Mouse (Mus musculus): Measurements from ENCODE around the gene Eif3l. TPM values are rescaled to one million over a fixed set of nuclear protein-coding genes. Genes with fewer than 3 reads are reported as not detected.

Gene Eif3l
- polyA plus RNA-seq, 1 experiment, result 1.8 TPM

DNA sequence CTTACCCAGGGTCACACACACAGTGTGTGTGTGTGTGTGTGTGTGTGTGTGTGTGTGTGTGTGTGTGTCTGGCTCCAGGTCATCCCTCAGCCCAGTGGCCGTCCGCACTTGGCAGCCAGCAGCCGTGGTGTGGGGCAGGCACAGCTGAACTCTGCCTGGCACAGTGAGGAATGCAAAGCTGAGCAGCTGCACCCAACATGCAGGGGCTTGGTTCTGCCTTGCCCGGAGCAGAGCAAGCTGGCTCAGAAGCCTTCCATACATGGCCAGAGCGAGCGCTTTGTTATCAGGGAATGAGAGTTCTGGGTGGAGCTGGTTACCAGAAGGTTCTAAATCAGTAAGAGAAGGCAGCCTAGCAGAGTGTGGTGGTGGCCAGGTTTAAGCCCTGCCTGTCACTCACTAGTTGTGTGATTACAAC is 22.6 kb downstream of the Eif3l start:
- Histone ChIP-seq H3K27me3 (ENCODE audit: control insufficient read depth) (no peaks in the 10 kb centered on the region; the same call in 1 of the 2 replicates), H3K4me1 (ENCODE audit: control insufficient read depth) (peaks cover 17% of the 10 kb centered on the region), H3K36me3 (ENCODE audit: control insufficient read depth) (peaks cover 42% of the 10 kb centered on the region), H3K4me3 (replicated peaks) (no peak overlapping the region), H3K9me3 (ENCODE audit: control insufficient read depth, low read length) (no peaks in the 10 kb centered on the region)
- no peak for TF ChIP-seq TAL1 (IDR thresholded peaks at IDR 0.05; ENCODE audit: low read length)
- no peak for TF ChIP-seq GATA1 (IDR thresholded peaks at IDR 0.05; ENCODE audit: low read length)

GRCm38 (mm10) chr15:79098220-79098619 is 23.2 kb downstream of the Eif3l start:
- Histone ChIP-seq H3K4me3 (replicated peaks) (no peak overlapping the region), H3K9me3 (ENCODE audit: control insufficient read depth, low read length) (no peaks in the 10 kb centered on the region), H3K36me3 (ENCODE audit: control insufficient read depth) (peaks cover 36% of the 10 kb centered on the region), H3K4me1 (ENCODE audit: control insufficient read depth) (peaks cover 17% of the 10 kb centered on the region), H3K27me3 (ENCODE audit: control insufficient read depth) (no peaks in the 10 kb centered on the region; the same call in 1 of the 2 replicates)
- no peak for TF ChIP-seq GATA1 (IDR thresholded peaks at IDR 0.05; ENCODE audit: low read length)
- no peak for TF ChIP-seq TAL1 (IDR thresholded peaks at IDR 0.05; ENCODE audit: low read length)

GRCm38 (mm10) chr15:79098868-79099267 is 23.9 kb downstream of the Eif3l start:
- Histone ChIP-seq H3K4me1 (ENCODE audit: control insufficient read depth) (peaks cover 17% of the 10 kb centered on the region), H3K36me3 (ENCODE audit: control insufficient read depth) (peaks cover 29% of the 10 kb centered on the region), H3K27me3 (ENCODE audit: control insufficient read depth) (no peaks in the 10 kb centered on the region; the same call in 1 of the 2 replicates), H3K4me3 (replicated peaks) (no peak overlapping the region), H3K9me3 (ENCODE audit: control insufficient read depth, low read length) (no peaks in the 10 kb centered on the region)
- TF ChIP-seq GATA1 (IDR thresholded peaks at IDR 0.05; ENCODE audit: low read length) (no peak), TAL1 (IDR thresholded peaks at IDR 0.05; ENCODE audit: low read length) (no peak)

DNA sequence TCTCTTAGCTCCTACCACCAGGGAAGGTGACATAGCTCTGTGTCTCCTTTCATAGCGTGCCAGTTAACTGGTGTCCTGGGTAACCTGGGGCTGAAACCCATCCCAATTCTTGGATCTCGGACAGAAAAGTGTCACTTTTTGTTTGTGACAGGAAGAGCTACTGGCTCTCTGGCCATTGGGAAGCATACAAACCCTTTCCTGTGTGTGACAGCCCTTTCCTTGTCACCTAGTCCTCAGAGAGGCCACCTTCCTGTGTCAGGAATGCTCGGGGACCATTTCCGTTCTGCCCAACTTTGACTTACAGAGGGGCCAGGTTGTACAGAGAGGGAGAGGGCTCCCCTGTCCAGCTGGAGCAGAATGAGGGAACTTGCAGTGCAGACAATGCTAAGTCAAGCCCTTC is 24.5 kb downstream of the Eif3l start:
- Histone ChIP-seq H3K9me3 (ENCODE audit: control insufficient read depth, low read length) (no peaks in the 10 kb centered on the region), H3K4me3 (replicated peaks) (no peak overlapping the region), H3K36me3 (ENCODE audit: control insufficient read depth) (peaks cover 23% of the 10 kb centered on the region), H3K27me3 (ENCODE audit: control insufficient read depth) (no peaks in the 10 kb centered on the region; the same call in 1 of the 2 replicates), H3K4me1 (ENCODE audit: control insufficient read depth) (peaks cover 17% of the 10 kb centered on the region)
- no peak for TF ChIP-seq TAL1 (IDR thresholded peaks at IDR 0.05; ENCODE audit: low read length)
- no peak for TF ChIP-seq GATA1 (IDR thresholded peaks at IDR 0.05; ENCODE audit: low read length)

DNA sequence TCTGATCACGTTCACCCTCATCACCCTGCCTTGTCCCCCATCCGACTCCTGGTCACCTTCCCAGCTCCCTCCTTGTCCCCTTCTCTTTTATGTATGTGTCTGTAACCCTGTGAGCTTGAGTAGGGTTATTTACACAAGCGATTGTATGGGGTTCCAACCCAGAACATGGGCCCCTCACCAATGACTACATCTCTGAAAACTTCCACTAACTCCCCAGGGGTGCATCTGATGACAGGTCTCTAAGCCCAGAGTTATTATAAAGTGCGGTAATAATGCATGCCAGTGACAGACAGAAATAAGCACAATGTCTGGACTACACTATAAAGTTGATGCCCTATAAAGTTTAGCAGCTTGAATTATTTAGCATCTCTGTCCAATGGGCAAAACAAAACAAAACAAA is 25.4 kb downstream of the Eif3l start:
- H3K4me1 ChIP-seq (ENCODE audit: control insufficient read depth), result peaks cover 23% of the 10 kb centered on the region
- no peak overlapping the region for H3K4me3 ChIP-seq (replicated peaks)
- TF ChIP-seq GATA1 (IDR thresholded peaks at IDR 0.05; ENCODE audit: low read length), result no peak
- no peak for TF ChIP-seq TAL1 (IDR thresholded peaks at IDR 0.05; ENCODE audit: low read length)
- H3K36me3 ChIP-seq (ENCODE audit: control insufficient read depth), result peaks cover 16% of the 10 kb centered on the region
- H3K9me3 ChIP-seq (ENCODE audit: control insufficient read depth, low read length), result no peaks in the 10 kb centered on the region
- no peaks in the 10 kb centered on the region; the same call in 1 of the 2 replicates for H3K27me3 ChIP-seq (ENCODE audit: control insufficient read depth)

DNA sequence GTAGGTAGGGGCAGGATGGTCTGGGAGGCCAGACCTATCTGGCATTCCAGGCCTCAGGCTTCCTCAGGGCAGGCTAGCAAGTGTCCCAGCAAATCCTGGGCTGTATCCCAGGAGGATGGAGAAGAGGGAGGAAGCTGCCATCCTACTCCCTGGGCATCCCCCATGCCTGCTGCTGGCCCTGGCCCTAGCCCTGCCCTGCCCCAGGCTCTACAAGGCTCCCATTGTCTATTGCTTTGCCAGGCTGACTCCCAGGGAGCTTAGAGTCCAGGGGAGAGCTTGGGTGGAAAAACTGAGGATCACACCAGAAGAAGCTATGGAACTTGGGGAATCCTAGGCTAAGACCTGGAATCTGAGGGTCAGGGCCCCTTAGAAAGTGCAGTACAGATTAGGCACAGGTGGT is 26.6 kb downstream of the Eif3l start:
- Histone ChIP-seq H3K36me3 (ENCODE audit: control insufficient read depth) (peaks cover 4% of the 10 kb centered on the region), H3K27me3 (ENCODE audit: control insufficient read depth) (no peaks in the 10 kb centered on the region; the same call in 1 of the 2 replicates), H3K4me3 (replicated peaks) (no peak overlapping the region), H3K9me3 (ENCODE audit: control insufficient read depth, low read length) (no peaks in the 10 kb centered on the region), H3K4me1 (ENCODE audit: control insufficient read depth) (peaks cover 31% of the 10 kb centered on the region)
- no peak for TF ChIP-seq TAL1 (IDR thresholded peaks at IDR 0.05; ENCODE audit: low read length)
- TF ChIP-seq GATA1 (IDR thresholded peaks at IDR 0.05; ENCODE audit: low read length), result no peak

DNA sequence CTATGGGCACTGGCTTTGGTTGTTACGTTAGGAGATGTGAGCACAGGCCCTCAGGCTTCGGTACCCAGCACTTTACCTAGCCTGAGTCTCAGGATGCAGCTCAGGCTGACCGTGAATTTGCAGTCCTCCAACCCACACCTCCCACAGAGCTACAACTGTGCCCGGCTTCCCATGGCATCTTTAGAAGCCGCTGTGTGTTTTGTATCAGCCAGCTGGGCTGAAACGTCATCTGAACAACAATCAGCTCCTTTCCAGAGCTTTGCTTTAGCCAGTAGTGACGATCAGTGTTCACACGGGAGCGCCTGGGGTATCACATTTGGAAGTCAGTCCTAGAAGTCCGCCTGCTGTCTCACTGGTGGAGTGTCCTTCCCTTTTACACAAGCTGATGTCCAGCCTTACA is 28.3 kb downstream of the Eif3l start:
- no peaks in the 10 kb centered on the region for H3K36me3 ChIP-seq (ENCODE audit: control insufficient read depth)
- no peak for TF ChIP-seq GATA1 (IDR thresholded peaks at IDR 0.05; ENCODE audit: low read length)
- TF ChIP-seq TAL1 (IDR thresholded peaks at IDR 0.05; ENCODE audit: low read length), result no peak
- H3K4me1 ChIP-seq (ENCODE audit: control insufficient read depth), result peaks cover 28% of the 10 kb centered on the region
- H3K27me3 ChIP-seq (ENCODE audit: control insufficient read depth), result peaks cover 1% of the 10 kb centered on the region
- no peak overlapping the region for H3K4me3 ChIP-seq (replicated peaks)
- no peaks in the 10 kb centered on the region for H3K9me3 ChIP-seq (ENCODE audit: control insufficient read depth, low read length)

GRCm38 (mm10) chr15:79105804-79106203 is 30.8 kb downstream of the Eif3l start:
- H3K4me1 ChIP-seq (ENCODE audit: control insufficient read depth), result peaks cover 47% of the 10 kb centered on the region
- H3K36me3 ChIP-seq (ENCODE audit: control insufficient read depth), result no peaks in the 10 kb centered on the region
- no peak overlapping the region for H3K4me3 ChIP-seq (replicated peaks)
- H3K9me3 ChIP-seq (ENCODE audit: control insufficient read depth, low read length), result no peaks in the 10 kb centered on the region
- H3K27me3 ChIP-seq (ENCODE audit: control insufficient read depth), result peaks cover 27% of the 10 kb centered on the region
- TF ChIP-seq GATA1 (IDR thresholded peaks at IDR 0.05; ENCODE audit: low read length) (no peak), TAL1 (IDR thresholded peaks at IDR 0.05; ENCODE audit: low read length) (no peak)

DNA sequence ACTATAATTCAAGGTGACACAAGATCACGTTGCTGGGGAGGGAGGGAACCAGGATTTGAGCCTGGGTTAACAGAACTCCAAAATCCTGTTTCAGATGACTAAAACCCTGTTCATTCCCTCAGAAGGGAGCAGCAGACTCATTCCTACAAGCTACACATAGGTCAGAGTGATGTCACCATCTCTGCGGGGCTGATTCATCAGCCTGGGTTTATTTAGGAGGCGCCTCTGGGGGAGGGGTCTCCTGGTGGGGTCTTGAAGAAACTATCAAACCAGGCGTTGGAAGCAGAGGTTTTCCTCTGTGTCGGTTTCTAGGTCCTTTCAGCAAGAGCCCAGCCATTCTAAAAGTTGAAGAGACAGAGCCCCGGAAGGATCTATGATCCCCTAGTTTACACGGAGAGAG is 33.0 kb downstream of the Eif3l start:
- Histone ChIP-seq H3K9me3 (ENCODE audit: control insufficient read depth, low read length) (no peaks in the 10 kb centered on the region), H3K36me3 (ENCODE audit: control insufficient read depth) (peaks cover 4% of the 10 kb centered on the region; the same call in 1 of the 2 replicates), H3K4me3 (replicated peaks) (no peak overlapping the region), H3K27me3 (ENCODE audit: control insufficient read depth) (peaks cover 30% of the 10 kb centered on the region), H3K4me1 (ENCODE audit: control insufficient read depth) (peaks cover 47% of the 10 kb centered on the region)
- TF ChIP-seq GATA1 (IDR thresholded peaks at IDR 0.05; ENCODE audit: low read length) (no peak), TAL1 (IDR thresholded peaks at IDR 0.05; ENCODE audit: low read length) (no peak)
